Mouse (Mus musculus) myocyte (in vitro differentiated cells): Measurements from ENCODE around the gene Grifin. TPM values are rescaled to one million over a fixed set of nuclear protein-coding genes. Genes with fewer than 3 reads are reported as not detected.

Experiments used
- H3K27me3 ChIP-seq: one replicate; pipeline ENCODE4 v1.6.1; 2011; ENCODE audit not compliant: control insufficient read depth, insufficient read depth, insufficient read length
- H3K36me3 ChIP-seq: one replicate; pipeline ENCODE4 v1.6.1; 2011; ENCODE audit not compliant: control insufficient read depth, insufficient read depth
- H3K4me2 ChIP-seq: one replicate; pipeline ENCODE4 v1.6.1; 2011; ENCODE audit warnings: low read depth, control low read depth
- H3K4me3 ChIP-seq: one replicate; pipeline ENCODE4 v1.5.1; 2011; ENCODE audit warnings: mild to moderate bottlenecking, control low read depth, moderate library complexity
- H3K79me2 ChIP-seq: one replicate; pipeline ENCODE4 v1.6.1; 2011; ENCODE audit not compliant: control insufficient read depth, insufficient read depth
- H3ac ChIP-seq: one replicate; pipeline ENCODE4 v1.6.1; 2011; ENCODE audit not compliant: control insufficient read depth, insufficient read length
- CEBPB ChIP-seq: IDR thresholded peaks from 2 replicates; pipeline ENCODE4 v1.6.1; 2011; ENCODE audit warnings: mild to moderate bottlenecking, moderate library complexity; ENCODE audit not compliant: poor library complexity, insufficient read depth, severe bottlenecking
- E2F4 ChIP-seq: IDR thresholded peaks from one replicate; pipeline ENCODE4 v1.6.1; 2011; ENCODE audit warnings: mild to moderate bottlenecking, control low read depth, moderate library complexity; ENCODE audit not compliant: insufficient read depth
- MAX ChIP-seq: IDR thresholded peaks from one replicate; pipeline ENCODE4 v1.6.1; 2011; ENCODE audit warnings: low read depth, mild to moderate bottlenecking, control low read depth
- MYOD1 ChIP-seq, 3 experiments: IDR thresholded peaks; one replicate each; pipeline ENCODE4 v1.6.1; 2011; ENCODE audit warnings: control low read depth in 2 of 3, low read depth in 2 of 3, mild to moderate bottlenecking in 2 of 3, moderate library complexity in 1 of 3; ENCODE audit not compliant: insufficient read length in 2 of 3, control insufficient read depth in 1 of 3
- MYOG ChIP-seq, 3 experiments: IDR thresholded peaks; one replicate each; pipeline ENCODE4 v1.6.1; 2011; ENCODE audit warnings: control low read depth in 2 of 3, low read depth in 2 of 3, mild to moderate bottlenecking in 2 of 3; ENCODE audit not compliant: insufficient read length in 2 of 3, control insufficient read depth in 1 of 3, insufficient read depth in 1 of 3
- POLR2A ChIP-seq: IDR thresholded peaks from one replicate; pipeline ENCODE4 v1.6.1; 2011; ENCODE audit warnings: low read depth, mild to moderate bottlenecking, control low read depth, moderate library complexity; ENCODE audit not compliant: insufficient read length
- POLR2AphosphoS2 ChIP-seq: IDR thresholded peaks from one replicate; pipeline ENCODE4 v1.6.1; 2011; ENCODE audit warnings: low read depth, control low read depth; ENCODE audit not compliant: insufficient read length
- REST ChIP-seq: IDR thresholded peaks from one replicate; pipeline ENCODE4 v1.6.1; 2011; ENCODE audit warnings: mild to moderate bottlenecking, control low read depth, moderate library complexity; ENCODE audit not compliant: insufficient read depth, insufficient read length
- SRF ChIP-seq: IDR thresholded peaks from one replicate; pipeline ENCODE4 v1.6.1; 2011; ENCODE audit warnings: low read depth; ENCODE audit not compliant: control insufficient read depth, insufficient read length
- TCF12 ChIP-seq: IDR thresholded peaks from one replicate; pipeline ENCODE4 v1.6.1; 2011; ENCODE audit warnings: mild to moderate bottlenecking, control low read depth; ENCODE audit not compliant: poor library complexity, insufficient read depth, severe bottlenecking
- TCF3 ChIP-seq: IDR thresholded peaks from one replicate; pipeline ENCODE4 v1.6.1; 2011; ENCODE audit warnings: low read depth, control low read depth; ENCODE audit not compliant: insufficient read length
- USF1 ChIP-seq: IDR thresholded peaks from one replicate; pipeline ENCODE4 v1.6.1; 2011; ENCODE audit warnings: low read depth, mild to moderate bottlenecking, control low read depth, moderate library complexity
- polyA plus RNA-seq: library from polyadenylated mRNA; unstranded; fragments of >200 nt; fragmentation: generic; extraction: Trizol; gene quantifications from one replicate; pipeline ENCODE4 v1.2.1, GENCODE M21; 2012; ENCODE audit warnings: missing spikeins

The Grifin gene
- polyA plus RNA-seq, 1 experiment: not detected

GRCm38 (mm10) chr5:140597787-140598186 is 32.9 kb upstream of the Grifin start:
- H3K79me2 ChIP-seq: no peaks in the 10 kb centered on the region
- no peak overlapping the region for H3ac ChIP-seq
- H3K4me3 ChIP-seq: no peak overlapping the region
- TF ChIP-seq TCF3: no peak
- no peak for TF ChIP-seq MAX
- TF ChIP-seq POLR2AphosphoS2: no peak
- TF ChIP-seq MYOG (IDR thresholded peaks at IDR 0.05; ENCODE audit: control insufficient read depth in 1 of 3, insufficient read depth in 1 of 3, insufficient read length in 2 of 3, low read depth in 2 of 3): no peak
- no peaks in the 10 kb centered on the region for H3K36me3 ChIP-seq
- no peaks in the 10 kb centered on the region for H3K27me3 ChIP-seq
- no peak overlapping the region for H3K4me2 ChIP-seq

GRCm38 (mm10) chr5:140596927-140597588 is 32.2 kb upstream of the Grifin start:
- Histone ChIP-seq H3K4me3 (no peak overlapping the region), H3K4me2 (no peak overlapping the region), H3K79me2 (no peaks in the 10 kb centered on the region), H3ac (no peak overlapping the region), H3K27me3 (no peaks in the 10 kb centered on the region), H3K36me3 (no peaks in the 10 kb centered on the region)
- TF ChIP-seq USF1 (no peak), MAX (no peak), SRF (no peak), E2F4 (no peak), POLR2AphosphoS2 (no peak), MYOG (IDR thresholded peaks at IDR 0.05; ENCODE audit: control insufficient read depth in 1 of 3, insufficient read depth in 1 of 3, insufficient read length in 2 of 3, low read depth in 2 of 3) (no peak), TCF3 (no peak), CEBPB (no peak), REST (no peak), POLR2A (no peak), TCF12 (no peak), MYOD1 (IDR thresholded peaks at IDR 0.05; ENCODE audit: control insufficient read depth in 1 of 3, insufficient read length in 2 of 3, low read depth in 2 of 3) (no peak)

- no peak overlapping the region for H3K4me3 ChIP-seq
- no peak overlapping the region for H3K4me2 ChIP-seq
- no peaks in the 10 kb centered on the region for H3K27me3 ChIP-seq
- H3K36me3 ChIP-seq: no peaks in the 10 kb centered on the region
- no peak overlapping the region for H3ac ChIP-seq
- H3K79me2 ChIP-seq: no peaks in the 10 kb centered on the region
- no peak for TF ChIP-seq SRF
These were observed 31.6 kb upstream of the Grifin start for GRCm38 (mm10) chr5:140596426-140596825.

- TF ChIP-seq POLR2A (no peak), MAX (no peak), USF1 (no peak), MYOD1 (IDR thresholded peaks at IDR 0.05; ENCODE audit: control insufficient read depth in 1 of 3, insufficient read length in 2 of 3, low read depth in 2 of 3) (no peak), SRF (no peak), MYOG (IDR thresholded peaks at IDR 0.05; ENCODE audit: control insufficient read depth in 1 of 3, insufficient read depth in 1 of 3, insufficient read length in 2 of 3, low read depth in 2 of 3) (no peak), REST (no peak), E2F4 (no peak), TCF3 (no peak), CEBPB (no peak), POLR2AphosphoS2 (no peak), TCF12 (no peak)
- Histone ChIP-seq H3K36me3 (no peaks in the 10 kb centered on the region), H3K4me2 (no peak overlapping the region), H3ac (no peak overlapping the region), H3K27me3 (no peaks in the 10 kb centered on the region), H3K4me3 (no peak overlapping the region), H3K79me2 (no peaks in the 10 kb centered on the region)
These were observed 30.0 kb upstream of the Grifin start for GRCm38 (mm10) chr5:140594846-140595245.

GRCm38 (mm10) chr5:140589082-140589774 is 24.4 kb upstream of the Grifin start:
- no peak for TF ChIP-seq REST
- TF ChIP-seq SRF: no peak
- TF ChIP-seq POLR2AphosphoS2: no peak
- no peaks in the 10 kb centered on the region for H3K36me3 ChIP-seq

More at GRCm38 (mm10) chr5:140589082-140589774, 24.4 kb upstream of the Grifin start:
- no peak overlapping the region for H3K4me2 ChIP-seq
- no peak overlapping the region for H3ac ChIP-seq
- no peaks in the 10 kb centered on the region for H3K27me3 ChIP-seq
- H3K79me2 ChIP-seq: no peaks in the 10 kb centered on the region
- H3K4me3 ChIP-seq: no peak overlapping the region
